Mouse (Mus musculus): ENCODE results near the gene Olig2. TPM values are rescaled to one million over a fixed set of nuclear protein-coding genes. Genes with fewer than 3 reads are reported as not detected.

Olig2 gene
- polyA plus RNA-seq, 1 experiment: not detected

DNA sequence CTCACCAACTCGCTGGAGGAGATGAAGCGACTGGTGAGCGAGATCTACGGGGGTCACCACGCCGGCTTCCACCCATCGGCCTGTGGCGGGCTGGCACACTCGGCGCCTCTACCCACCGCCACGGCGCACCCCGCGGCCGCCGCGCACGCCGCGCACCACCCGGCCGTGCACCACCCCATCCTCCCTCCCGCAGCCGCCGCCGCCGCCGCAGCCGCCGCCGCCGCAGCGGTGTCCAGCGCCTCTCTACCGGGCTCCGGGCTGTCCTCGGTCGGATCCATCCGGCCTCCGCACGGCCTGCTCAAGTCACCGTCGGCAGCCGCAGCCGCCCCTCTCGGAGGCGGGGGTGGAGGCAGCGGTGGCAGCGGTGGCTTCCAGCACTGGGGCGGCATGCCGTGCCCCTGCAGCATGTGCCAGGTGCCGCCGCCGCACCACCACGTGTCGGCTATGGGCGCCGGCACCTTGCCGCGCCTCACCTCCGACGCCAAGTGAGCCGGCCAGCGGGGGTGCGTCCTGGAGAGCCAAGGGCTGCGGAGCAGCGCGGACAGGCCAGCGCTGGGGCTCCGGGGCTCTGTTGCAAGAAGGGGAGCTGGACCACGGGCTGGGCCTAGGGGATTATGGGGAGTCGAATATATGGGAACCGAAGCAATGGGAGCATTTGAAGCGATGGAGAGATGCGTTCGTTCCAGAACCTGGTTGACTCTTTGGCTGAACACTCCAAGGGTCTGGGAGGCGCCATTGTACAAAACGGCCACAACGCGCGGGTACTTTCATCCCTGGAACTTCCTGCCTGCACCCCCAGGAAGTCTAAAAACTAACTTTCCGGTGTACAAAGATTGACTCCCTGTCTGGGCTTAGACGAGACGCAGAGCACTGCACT is 1.9 kb downstream of the Olig2 start:
- no peak overlapping the region for H3K4me3 ChIP-seq (ENCODE audit: control insufficient read depth, low read depth, low read length)
- H3K36me3 ChIP-seq (ENCODE audit: control insufficient read depth, insufficient read depth, low read length): no peaks in the 10 kb centered on the region
- peaks cover 8% of the 10 kb centered on the region for H3K4me1 ChIP-seq (ENCODE audit: control insufficient read depth, insufficient read depth, low read length)
- no peaks in the 10 kb centered on the region; the same call in none of the 2 replicates for H3K27me3 ChIP-seq (ENCODE audit: control insufficient read depth, insufficient read depth, low read length)
- no peak overlapping the region for H3K27ac ChIP-seq (ENCODE audit: control insufficient read depth, insufficient read depth, low read depth, low read length)
- no peak for TF ChIP-seq POLR2A (IDR thresholded peaks at IDR 0.05; ENCODE audit: control insufficient read depth, low read depth, low read length)
- TF ChIP-seq CTCF (IDR thresholded peaks at IDR 0.05; ENCODE audit: control insufficient read depth, insufficient read depth, insufficient replicate concordance, low read depth, low read length): no peak

DNA sequence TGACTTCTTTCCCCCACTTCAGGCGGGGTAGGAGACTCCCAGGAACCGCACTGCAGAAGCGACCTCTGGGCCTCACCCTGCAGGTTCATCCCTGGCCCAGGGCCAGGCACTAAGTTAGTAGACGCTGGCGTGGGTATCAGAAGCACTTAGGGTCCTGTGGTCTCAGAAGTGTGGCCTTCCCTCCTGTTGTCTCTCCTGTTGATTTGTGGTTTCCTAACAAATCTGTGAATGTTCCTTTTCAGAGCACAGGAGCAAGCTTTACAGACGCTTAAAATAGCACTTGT is 2.4 kb downstream of the Olig2 start:
- Histone ChIP-seq H3K36me3 (ENCODE audit: control insufficient read depth, insufficient read depth, low read length) (no peaks in the 10 kb centered on the region), H3K27ac (ENCODE audit: control insufficient read depth, insufficient read depth, low read depth, low read length) (no peak overlapping the region), H3K27me3 (ENCODE audit: control insufficient read depth, insufficient read depth, low read length) (no peaks in the 10 kb centered on the region; the same call in none of the 2 replicates), H3K4me1 (ENCODE audit: control insufficient read depth, insufficient read depth, low read length) (peaks cover 8% of the 10 kb centered on the region), H3K4me3 (ENCODE audit: control insufficient read depth, low read depth, low read length) (no peak overlapping the region)
- TF ChIP-seq CTCF (IDR thresholded peaks at IDR 0.05; ENCODE audit: control insufficient read depth, insufficient read depth, insufficient replicate concordance, low read depth, low read length) (no peak), POLR2A (IDR thresholded peaks at IDR 0.05; ENCODE audit: control insufficient read depth, low read depth, low read length) (no peak)

DNA sequence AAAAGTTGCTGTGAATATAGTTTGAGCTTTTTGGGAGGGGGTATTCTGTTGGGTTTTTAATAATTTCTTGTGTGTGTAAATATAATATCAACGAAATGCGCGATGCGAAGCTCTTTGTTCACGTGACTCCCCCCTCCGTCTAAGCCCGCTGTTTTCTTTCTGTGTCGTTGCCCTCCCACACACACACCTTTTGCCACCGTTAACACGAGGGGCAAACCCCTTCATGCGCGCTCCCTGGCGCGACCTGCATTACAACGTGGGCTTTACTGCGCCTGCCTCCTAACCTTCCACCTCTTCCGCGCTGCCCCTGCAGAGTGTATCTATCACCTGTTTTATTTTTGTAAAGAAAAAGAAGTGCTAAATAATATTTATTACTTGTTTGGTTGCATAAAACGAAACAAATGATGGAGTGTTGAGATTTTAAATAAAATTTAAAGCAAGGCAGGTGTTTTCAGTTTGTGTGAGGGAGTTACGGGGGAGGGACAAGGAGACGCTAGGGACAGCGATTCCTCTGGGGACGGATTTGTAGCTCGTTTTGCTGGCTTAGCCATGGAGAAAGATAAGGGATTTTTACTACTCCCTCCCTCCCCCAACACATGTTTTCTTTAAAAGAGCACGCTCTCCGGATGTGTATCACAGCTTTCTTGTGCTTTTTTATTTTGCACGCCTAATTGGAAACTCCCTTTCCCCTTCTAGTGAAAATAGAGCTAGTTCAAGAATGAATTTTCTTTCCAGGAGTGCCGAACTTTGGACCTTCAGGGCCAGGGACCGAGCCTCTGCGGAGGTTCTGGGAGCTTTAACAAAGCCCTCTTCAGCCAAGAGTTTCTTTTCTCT is 3.2 kb downstream of the Olig2 start:
- peaks cover 8% of the 10 kb centered on the region for H3K4me1 ChIP-seq (ENCODE audit: control insufficient read depth, insufficient read depth, low read length)

DNA sequence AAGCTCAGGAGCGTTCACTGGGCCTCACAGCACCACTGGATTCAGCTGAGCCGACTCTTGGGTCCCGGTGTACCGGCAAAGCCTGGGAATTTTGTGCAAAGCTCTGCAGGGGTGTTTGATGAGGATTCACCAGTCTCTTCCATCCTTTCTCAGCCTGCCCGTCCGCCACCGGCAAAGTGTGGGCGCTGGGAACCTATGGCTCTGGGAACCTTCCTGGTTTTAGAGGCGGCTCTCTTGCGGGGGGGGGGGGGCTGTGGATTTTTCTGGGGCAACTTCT is 3.8 kb downstream of the Olig2 start:
- peaks cover 8% of the 10 kb centered on the region for H3K4me1 ChIP-seq (ENCODE audit: control insufficient read depth, insufficient read depth, low read length)
- H3K27ac ChIP-seq (ENCODE audit: control insufficient read depth, insufficient read depth, low read depth, low read length): no peak overlapping the region
- H3K27me3 ChIP-seq (ENCODE audit: control insufficient read depth, insufficient read depth, low read length): no peaks in the 10 kb centered on the region; the same call in none of the 2 replicates
- H3K4me3 ChIP-seq (ENCODE audit: control insufficient read depth, low read depth, low read length): no peak overlapping the region
- no peaks in the 10 kb centered on the region for H3K36me3 ChIP-seq (ENCODE audit: control insufficient read depth, insufficient read depth, low read length)
- TF ChIP-seq POLR2A (IDR thresholded peaks at IDR 0.05; ENCODE audit: control insufficient read depth, low read depth, low read length): no peak
- no peak for TF ChIP-seq CTCF (IDR thresholded peaks at IDR 0.05; ENCODE audit: control insufficient read depth, insufficient read depth, insufficient replicate concordance, low read depth, low read length)

More for the DNA sequence above, 3.2 kb downstream of the Olig2 start:
- H3K4me3 ChIP-seq (ENCODE audit: control insufficient read depth, low read depth, low read length): no peak overlapping the region
- TF ChIP-seq POLR2A (IDR thresholded peaks at IDR 0.05; ENCODE audit: control insufficient read depth, low read depth, low read length) (no peak), CTCF (IDR thresholded peaks at IDR 0.05; ENCODE audit: control insufficient read depth, insufficient read depth, insufficient replicate concordance, low read depth, low read length) (no peak)
- no peak overlapping the region for H3K27ac ChIP-seq (ENCODE audit: control insufficient read depth, insufficient read depth, low read depth, low read length)
- H3K36me3 ChIP-seq (ENCODE audit: control insufficient read depth, insufficient read depth, low read length): no peaks in the 10 kb centered on the region
- no peaks in the 10 kb centered on the region; the same call in none of the 2 replicates for H3K27me3 ChIP-seq (ENCODE audit: control insufficient read depth, insufficient read depth, low read length)

DNA sequence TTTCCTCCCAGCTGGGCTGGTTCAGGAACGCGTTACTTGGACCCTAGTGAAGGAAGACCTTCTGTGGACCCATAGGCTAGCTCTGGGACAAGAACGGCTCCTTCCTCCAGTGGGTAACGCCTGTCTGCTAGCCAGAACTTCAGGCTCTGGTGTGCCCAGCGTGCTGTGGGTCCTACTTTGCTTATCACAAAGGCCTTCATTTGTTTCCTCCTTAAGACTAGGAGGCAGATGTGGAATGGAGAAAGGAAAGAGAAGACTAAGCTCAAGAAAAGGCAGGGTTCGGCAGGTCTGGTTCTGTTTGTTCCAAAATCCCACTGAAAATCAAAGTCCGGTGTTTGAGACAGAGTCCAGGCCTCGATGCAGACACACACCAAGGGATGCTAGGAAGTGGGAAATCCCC is 4.4 kb downstream of the Olig2 start:
- Histone ChIP-seq H3K36me3 (ENCODE audit: control insufficient read depth, insufficient read depth, low read length) (no peaks in the 10 kb centered on the region), H3K4me3 (ENCODE audit: control insufficient read depth, low read depth, low read length) (no peak overlapping the region), H3K27ac (ENCODE audit: control insufficient read depth, insufficient read depth, low read depth, low read length) (no peak overlapping the region), H3K4me1 (ENCODE audit: control insufficient read depth, insufficient read depth, low read length) (peaks cover 8% of the 10 kb centered on the region), H3K27me3 (ENCODE audit: control insufficient read depth, insufficient read depth, low read length) (no peaks in the 10 kb centered on the region; the same call in none of the 2 replicates)
- TF ChIP-seq CTCF (IDR thresholded peaks at IDR 0.05; ENCODE audit: control insufficient read depth, insufficient read depth, insufficient replicate concordance, low read depth, low read length) (no peak), POLR2A (IDR thresholded peaks at IDR 0.05; ENCODE audit: control insufficient read depth, low read depth, low read length) (no peak)

DNA sequence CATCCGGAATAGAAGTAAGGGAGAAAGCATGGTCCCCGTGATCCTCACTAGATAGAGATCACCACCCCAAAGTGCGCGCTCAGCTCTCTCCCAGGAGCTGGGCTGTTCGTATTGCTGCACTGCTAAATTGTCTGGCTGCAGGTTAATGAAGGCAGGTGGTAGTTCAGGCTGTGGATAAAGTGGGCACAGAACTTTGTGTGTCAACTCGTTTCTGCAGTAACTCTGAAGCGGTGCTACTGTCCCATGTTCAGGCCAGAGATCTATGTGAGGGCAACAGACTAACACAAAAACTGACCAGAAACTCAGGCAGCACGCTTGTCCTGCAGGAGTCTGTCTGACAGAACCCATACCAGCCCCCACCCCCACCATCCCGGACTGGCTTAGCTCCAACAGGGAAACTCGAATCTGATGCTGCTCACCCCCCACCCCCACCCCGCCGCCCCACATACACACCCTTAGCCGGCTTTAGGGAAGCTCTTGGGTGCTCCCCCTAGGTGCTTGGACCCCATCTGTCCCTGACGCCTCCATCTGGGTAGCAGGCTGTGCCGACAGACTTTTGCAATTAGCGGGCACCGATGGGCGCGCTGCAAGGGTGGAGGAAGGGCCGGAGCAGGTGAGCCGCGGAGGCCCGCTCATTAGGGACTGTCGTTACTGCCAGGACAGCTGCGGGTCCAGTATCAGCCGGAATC is 6.7 kb downstream of the Olig2 start:
- H3K4me3 ChIP-seq (ENCODE audit: control insufficient read depth, low read depth, low read length): no peak overlapping the region
- no peak overlapping the region for H3K27ac ChIP-seq (ENCODE audit: control insufficient read depth, insufficient read depth, low read depth, low read length)
- no peaks in the 10 kb centered on the region for H3K36me3 ChIP-seq (ENCODE audit: control insufficient read depth, insufficient read depth, low read length)
- peaks cover 5% of the 10 kb centered on the region for H3K4me1 ChIP-seq (ENCODE audit: control insufficient read depth, insufficient read depth, low read length)
- no peaks in the 10 kb centered on the region; the same call in 1 of the 2 replicates for H3K27me3 ChIP-seq (ENCODE audit: control insufficient read depth, insufficient read depth, low read length)
- no peak for TF ChIP-seq CTCF (IDR thresholded peaks at IDR 0.05; ENCODE audit: control insufficient read depth, insufficient read depth, insufficient replicate concordance, low read depth, low read length)
- no peak for TF ChIP-seq POLR2A (IDR thresholded peaks at IDR 0.05; ENCODE audit: control insufficient read depth, low read depth, low read length)

All from testis, adult 2 months (tissue).